Mouse (Mus musculus): ENCODE results near the gene Polr3h. TPM values are rescaled to one million over a fixed set of nuclear protein-coding genes. Genes with fewer than 3 reads are reported as not detected.

Polr3h gene
- polyA plus RNA-seq, 1 experiment from 2014 or later: 80.4 TPM

DNA sequence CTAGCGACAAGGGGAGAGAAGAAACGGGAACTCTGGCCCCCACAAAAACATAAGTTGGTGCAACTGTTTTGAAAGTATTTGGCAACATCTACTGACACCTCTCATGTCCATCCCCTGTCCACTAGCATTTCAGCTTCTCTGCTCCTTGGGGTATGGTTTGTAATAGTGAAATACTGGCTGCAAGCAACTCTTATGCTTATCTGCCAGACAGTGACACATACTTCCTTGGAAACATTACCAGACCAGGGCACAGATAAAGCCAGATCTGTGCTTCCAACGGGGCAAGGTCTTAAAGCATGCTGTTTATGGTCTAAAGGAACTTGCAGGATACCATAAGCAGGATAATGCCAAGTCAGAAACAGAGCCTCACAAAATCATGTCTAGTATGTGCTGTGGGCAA, 32.9 kb upstream of the Polr3h start:
- Histone ChIP-seq H3K27me3 (replicated peaks) (no peaks in the 10 kb centered on the region), H3K4me1 (replicated peaks) (0 out of 2 replicates have a peak, but pooled peaks cover 4% of the 10 kb centered on the region), H3K9ac (no peak overlapping the region), H3K36me3 (no peaks in the 10 kb centered on the region), H3K27ac (no peak overlapping the region), H3K4me2 (replicated peaks) (no peak overlapping the region), H3K4me3 (replicated peaks) (no peak overlapping the region), H3K9me3 (no peaks in the 10 kb centered on the region)
- 83% methylated on average over 3 of the region's 3 CpGs for WGBS
- no peak for ATAC-seq

GRCm38 (mm10) chr15:81957598-81957997, 31.6 kb upstream of the Polr3h start:
- H3K9ac ChIP-seq: no peak overlapping the region
- H3K4me1 ChIP-seq (replicated peaks): 0 out of 2 replicates have a peak, but pooled peaks cover 4% of the 10 kb centered on the region
- no peak overlapping the region for H3K4me3 ChIP-seq (replicated peaks)
- no peak overlapping the region for H3K4me2 ChIP-seq (replicated peaks)
- no peaks in the 10 kb centered on the region for H3K9me3 ChIP-seq
- no peaks in the 10 kb centered on the region for H3K36me3 ChIP-seq
- WGBS: 84% methylated on average over 11 of the region's 11 CpGs
- no peak overlapping the region for H3K27ac ChIP-seq
- no peak for ATAC-seq
- H3K27me3 ChIP-seq (replicated peaks): no peaks in the 10 kb centered on the region

- no peak for ATAC-seq
- Histone ChIP-seq H3K4me3 (replicated peaks) (no peak overlapping the region), H3K27ac (no peak overlapping the region), H3K9me3 (no peaks in the 10 kb centered on the region), H3K27me3 (replicated peaks) (no peaks in the 10 kb centered on the region), H3K36me3 (no peaks in the 10 kb centered on the region; the same call in 1 of the 2 replicates), H3K9ac (no peak overlapping the region), H3K4me1 (replicated peaks) (0 out of 2 replicates have a peak, but pooled peaks cover 4% of the 10 kb centered on the region), H3K4me2 (replicated peaks) (no peak overlapping the region)
- 60% methylated on average over 8 of the region's 8 CpGs for WGBS
These were observed 30.4 kb upstream of the Polr3h start for GRCm38 (mm10) chr15:81956457-81956856.

DNA sequence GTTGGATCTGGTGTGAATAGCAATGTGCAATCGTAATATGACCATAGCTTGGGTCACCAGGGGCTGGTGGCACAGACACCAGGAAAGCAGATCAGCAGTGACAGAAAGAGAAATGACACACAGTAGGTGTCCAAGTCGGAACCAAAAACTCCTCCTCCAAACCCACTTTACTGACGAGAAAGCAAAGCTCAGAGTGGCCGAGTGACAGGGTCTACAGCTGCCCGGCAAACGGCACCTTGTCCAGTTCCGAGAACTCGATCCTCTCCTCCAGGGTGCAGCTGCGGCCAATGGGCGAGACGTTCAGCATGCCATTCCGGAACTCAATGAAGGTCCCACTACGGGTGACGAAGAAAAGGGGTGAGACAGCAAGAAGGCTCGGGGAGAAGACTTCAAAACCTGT, 29.4 kb upstream of the Polr3h start:
- no peak overlapping the region for H3K9ac ChIP-seq
- H3K4me1 ChIP-seq (replicated peaks): 0 out of 2 replicates have a peak, but pooled peaks cover 4% of the 10 kb centered on the region
- peaks cover 2% of the 10 kb centered on the region; the same call in 1 of the 2 replicates for H3K36me3 ChIP-seq
- ATAC-seq: no peak
- 93% methylated on average over 15 of the region's 15 CpGs for WGBS
- H3K4me2 ChIP-seq (replicated peaks): no peak overlapping the region
- H3K4me3 ChIP-seq (replicated peaks): no peak overlapping the region
- H3K27me3 ChIP-seq (replicated peaks): no peaks in the 10 kb centered on the region
- H3K27ac ChIP-seq: no peak overlapping the region
- H3K9me3 ChIP-seq: no peaks in the 10 kb centered on the region

GRCm38 (mm10) chr15:81954716-81955115, 28.7 kb upstream of the Polr3h start:
- Histone ChIP-seq H3K36me3 (peaks cover 2% of the 10 kb centered on the region; the same call in 1 of the 2 replicates), H3K4me2 (replicated peaks) (no peak overlapping the region), H3K27me3 (replicated peaks) (no peaks in the 10 kb centered on the region), H3K4me1 (replicated peaks) (0 out of 2 replicates have a peak, but pooled peaks cover 2% of the 10 kb centered on the region), H3K4me3 (replicated peaks) (no peak overlapping the region), H3K9me3 (no peaks in the 10 kb centered on the region), H3K27ac (no peak overlapping the region), H3K9ac (no peak overlapping the region)
- no peak for ATAC-seq
- WGBS: 94% methylated on average over 6 of the region's 6 CpGs

DNA sequence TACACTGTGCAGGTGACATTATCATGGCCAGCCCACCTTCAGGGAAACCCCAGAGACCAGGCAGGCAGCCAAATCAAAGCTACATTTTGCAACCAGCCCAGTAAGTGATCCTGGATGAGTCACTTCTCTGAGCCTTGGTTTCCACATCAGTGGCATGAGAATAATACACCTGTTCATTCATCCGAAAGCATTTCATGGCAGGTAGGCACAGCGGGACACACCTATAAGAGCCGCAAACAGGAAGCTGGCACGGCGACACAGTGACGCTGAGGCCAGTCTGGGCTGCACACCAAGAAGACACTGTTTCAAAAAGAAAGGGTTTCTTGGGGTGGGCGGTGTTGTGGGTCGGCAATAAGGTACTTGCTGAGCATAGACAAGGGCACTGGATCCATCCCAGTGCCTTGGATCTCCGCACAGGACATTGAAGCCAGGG, 28.1 kb upstream of the Polr3h start:
- Histone ChIP-seq H3K9ac (no peak overlapping the region), H3K27ac (no peak overlapping the region), H3K27me3 (replicated peaks) (no peaks in the 10 kb centered on the region), H3K36me3 (peaks cover 2% of the 10 kb centered on the region; the same call in 1 of the 2 replicates), H3K9me3 (no peaks in the 10 kb centered on the region), H3K4me2 (replicated peaks) (no peak overlapping the region), H3K4me3 (replicated peaks) (no peak overlapping the region), H3K4me1 (replicated peaks) (no peaks in the 10 kb centered on the region)
- WGBS: 95% methylated on average over 9 of the region's 9 CpGs
- ATAC-seq: no peak

GRCm38 (mm10) chr15:81952310-81952709, 26.3 kb upstream of the Polr3h start:
- Histone ChIP-seq H3K27me3 (replicated peaks) (no peaks in the 10 kb centered on the region), H3K27ac (no peak overlapping the region), H3K9me3 (no peaks in the 10 kb centered on the region), H3K36me3 (peaks cover 2% of the 10 kb centered on the region; the same call in 1 of the 2 replicates), H3K9ac (no peak overlapping the region), H3K4me1 (replicated peaks) (no peaks in the 10 kb centered on the region), H3K4me3 (replicated peaks) (no peak overlapping the region), H3K4me2 (replicated peaks) (no peak overlapping the region)
- 81% methylated on average over 4 of the region's 4 CpGs for WGBS
- ATAC-seq: no peak

DNA sequence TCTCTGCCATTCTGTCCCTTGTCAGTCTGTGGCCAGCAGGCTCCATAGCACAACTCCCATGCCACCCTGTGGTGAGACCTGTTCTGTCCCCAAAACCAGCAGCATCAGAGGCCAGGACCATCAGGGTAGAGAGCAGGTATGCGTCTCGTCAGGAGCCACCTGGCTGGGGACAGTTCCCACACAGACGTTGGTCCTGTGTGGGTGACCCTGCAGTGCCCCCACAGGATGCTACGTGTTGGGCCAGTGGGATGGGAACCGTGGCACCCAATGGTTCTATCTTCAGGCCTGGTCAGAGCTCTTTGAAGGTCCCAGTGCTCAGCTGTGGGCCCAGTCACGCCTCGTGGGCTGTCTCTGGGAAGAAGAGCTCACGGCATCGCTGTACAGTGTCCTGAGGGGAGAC, 25.1 kb upstream of the Polr3h start:
- WGBS: 87% methylated on average over 9 of the region's 9 CpGs
- Histone ChIP-seq H3K4me1 (replicated peaks) (no peaks in the 10 kb centered on the region), H3K4me2 (replicated peaks) (no peak overlapping the region), H3K36me3 (peaks cover 2% of the 10 kb centered on the region; the same call in 1 of the 2 replicates), H3K27me3 (replicated peaks) (no peaks in the 10 kb centered on the region), H3K9ac (no peak overlapping the region), H3K27ac (no peak overlapping the region), H3K4me3 (replicated peaks) (no peak overlapping the region), H3K9me3 (no peaks in the 10 kb centered on the region)
- no peak for ATAC-seq

DNA sequence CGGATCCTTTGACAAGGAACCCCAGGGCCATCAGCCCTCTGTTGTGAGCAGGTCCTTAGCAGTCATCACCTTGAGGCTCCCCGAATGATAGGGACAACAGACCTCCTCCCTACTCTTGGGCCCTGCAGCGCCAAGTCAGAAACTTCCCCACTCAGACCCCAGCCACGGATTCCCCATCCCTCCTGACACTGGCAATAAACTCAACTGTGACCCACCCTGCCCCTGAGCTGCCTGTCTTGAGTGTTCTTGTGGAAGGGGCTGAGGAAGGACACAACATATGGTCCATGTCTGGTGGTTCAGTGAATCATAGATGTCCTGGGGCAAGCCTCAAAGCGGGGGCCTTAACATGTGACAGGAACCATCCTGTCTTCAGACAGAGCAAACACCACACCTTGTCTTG, 24.7 kb upstream of the Polr3h start:
- no peaks in the 10 kb centered on the region for H3K4me1 ChIP-seq (replicated peaks)
- no peak overlapping the region for H3K4me3 ChIP-seq (replicated peaks)
- 83% methylated on average over 5 of the region's 5 CpGs for WGBS
- ATAC-seq: no peak
- no peaks in the 10 kb centered on the region for H3K27me3 ChIP-seq (replicated peaks)
- no peak overlapping the region for H3K4me2 ChIP-seq (replicated peaks)
- no peaks in the 10 kb centered on the region for H3K9me3 ChIP-seq
- H3K27ac ChIP-seq: no peak overlapping the region
- H3K36me3 ChIP-seq: peaks cover 2% of the 10 kb centered on the region; the same call in 1 of the 2 replicates
- H3K9ac ChIP-seq: no peak overlapping the region

GRCm38 (mm10) chr15:81949476-81950131, 23.6 kb upstream of the Polr3h start:
- ATAC-seq: no peak
- WGBS: 73% methylated on average over 11 of the region's 11 CpGs

GRCm38 (mm10) chr15:81949076-81949475, 23.0 kb upstream of the Polr3h start:
- H3K4me2 ChIP-seq (replicated peaks): no peak overlapping the region
- H3K9me3 ChIP-seq: no peaks in the 10 kb centered on the region
- H3K36me3 ChIP-seq: peaks cover 2% of the 10 kb centered on the region; the same call in 1 of the 2 replicates
- no peaks in the 10 kb centered on the region for H3K27me3 ChIP-seq (replicated peaks)
- H3K27ac ChIP-seq: no peak overlapping the region
- no peak for ATAC-seq
- no peaks in the 10 kb centered on the region for H3K4me1 ChIP-seq (replicated peaks)
- H3K4me3 ChIP-seq (replicated peaks): no peak overlapping the region
- no peak overlapping the region for H3K9ac ChIP-seq
- 89% methylated on average over 10 of the region's 10 CpGs for WGBS

More at GRCm38 (mm10) chr15:81949476-81950131, 23.6 kb upstream of the Polr3h start:
- Histone ChIP-seq H3K9ac (no peak overlapping the region), H3K27me3 (replicated peaks) (no peaks in the 10 kb centered on the region), H3K4me3 (replicated peaks) (no peak overlapping the region), H3K4me1 (replicated peaks) (no peaks in the 10 kb centered on the region), H3K36me3 (peaks cover 2% of the 10 kb centered on the region; the same call in 1 of the 2 replicates), H3K9me3 (no peaks in the 10 kb centered on the region), H3K27ac (no peak overlapping the region), H3K4me2 (replicated peaks) (no peak overlapping the region)

- WGBS: 25% methylated on average over 9 of the region's 9 CpGs
- ATAC-seq: no peak
- H3K27ac ChIP-seq: no peak overlapping the region
- H3K4me1 ChIP-seq (replicated peaks): 0 out of 2 replicates have a peak, but pooled peaks cover 4% of the 10 kb centered on the region
- H3K36me3 ChIP-seq: no peaks in the 10 kb centered on the region
- H3K9me3 ChIP-seq: no peaks in the 10 kb centered on the region
- H3K4me3 ChIP-seq (replicated peaks): no peak overlapping the region
- no peaks in the 10 kb centered on the region for H3K27me3 ChIP-seq (replicated peaks)
- no peak overlapping the region for H3K4me2 ChIP-seq (replicated peaks)
- H3K9ac ChIP-seq: no peak overlapping the region
These were observed 17.2 kb upstream of the Polr3h start for GRCm38 (mm10) chr15:81943176-81943749.
